Mouse (Mus musculus): ENCODE data around the gene Gm8978.
A peak's percentile ranks its signal among the peaks of the same experiment; 100 is the strongest.
"Not testable (repeated sequence)": the region's sequence is repeated elsewhere in the genome, so short reads cannot be mapped to it uniquely, and the experiment has no call there.

The Gm8978 gene

GRCm38 (mm10) chr19:33625152-33625551 lies at the start of gene Gm8978:
Gene Gm8978, minus strand, starts transcription at chr19:33625252.
- not testable (repeated sequence) for DNase-seq (ENCODE audit: low read depth, low spot score)

GRCm38 (mm10) chr19:33589626-33590302 lies 35.3 kb downstream of the Gm8978 start:
- DNase-seq (ENCODE audit: low read depth, low spot score): peak; percentile 43

- DNase-seq (ENCODE audit: low read depth, low spot score): not testable (repeated sequence)
Observed at GRCm38 (mm10) chr19:33568551-33568950, 56.5 kb downstream of the Gm8978 start.
